Mouse (Mus musculus): ENCODE measurements around the gene Thoc7. TPM values are rescaled to one million over a fixed set of nuclear protein-coding genes. Genes with fewer than 3 reads are reported as not detected.
A peak's percentile ranks its signal among the peaks of the same experiment; 100 is the strongest.

Thoc7 gene
- total RNA-seq, 2 experiments from 2014 or later: 115 TPM

DNA sequence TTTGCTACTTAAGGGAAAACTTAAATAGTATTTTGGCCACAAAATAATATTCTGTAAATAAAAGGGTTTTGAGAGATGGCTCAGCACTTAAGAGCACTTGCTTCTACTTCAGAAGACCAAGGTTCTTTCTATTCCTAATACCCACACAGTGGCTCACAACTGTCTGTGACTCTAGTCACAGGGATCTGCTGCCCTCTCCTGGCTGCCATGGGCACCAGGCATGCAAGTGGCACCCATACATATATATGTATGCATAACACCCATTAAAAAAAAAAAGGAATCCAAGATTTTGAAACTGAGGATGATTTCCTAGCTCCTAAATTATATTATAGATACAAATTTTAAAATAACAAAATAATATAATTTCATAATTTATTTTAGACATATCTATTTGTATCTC lies 11.3 kb downstream of the Thoc7 start:
- intact Hi-C loops (cut with DNase I): no loop called here
- DNase-seq (ENCODE audit: extremely low spot score in 1 of 2, low spot score in 2 of 2): peak in 1 of 2 experiments; percentile 36

DNA sequence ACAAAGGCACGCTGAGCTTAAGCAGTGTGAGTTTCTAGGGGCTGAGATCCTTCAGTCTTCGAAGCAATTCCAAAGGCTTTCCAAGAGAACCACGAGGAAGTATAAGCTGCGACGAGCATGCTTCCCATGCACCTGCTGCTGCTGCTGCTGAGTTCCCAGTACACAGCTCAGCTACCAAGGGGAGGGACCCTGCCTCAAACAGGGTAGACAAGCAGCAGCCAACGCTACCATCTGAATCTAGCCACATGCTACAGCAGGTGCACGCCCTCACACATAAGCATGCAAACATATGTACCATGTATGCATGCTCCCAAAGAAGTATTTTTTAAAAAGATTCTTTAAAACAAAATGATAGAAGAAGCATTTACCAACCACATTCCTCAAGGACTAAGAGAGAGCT lies 13.3 kb downstream of the Thoc7 start:
- DNase-seq (ENCODE audit: extremely low spot score in 1 of 2, low spot score in 2 of 2): no peak
- intact Hi-C loops (cut with DNase I): loop anchor here (5.0 kb wide), 1 partner anchor 154 kb away; no protein-coding TSS in a partner anchor

DNA sequence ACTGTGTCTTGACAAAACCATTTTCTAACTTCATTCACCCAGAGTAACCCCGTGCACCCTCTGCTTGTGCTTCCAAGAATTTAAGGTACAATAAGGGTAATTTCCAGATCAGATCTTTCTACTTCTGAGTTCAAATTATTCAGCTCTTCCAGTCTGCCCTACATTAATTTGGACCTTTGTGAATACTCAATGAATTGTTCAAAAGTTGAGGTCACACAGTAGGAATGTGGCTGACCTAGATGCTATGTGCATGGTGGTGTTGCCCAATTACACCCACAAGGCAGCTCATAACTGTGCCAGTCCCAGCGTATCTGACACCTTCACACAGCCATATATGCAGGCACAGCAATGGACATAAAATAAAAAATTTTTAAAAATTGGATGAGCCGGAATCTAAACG lies 17.0 kb downstream of the Thoc7 start:
- intact Hi-C loops (cut with DNase I): loop anchor here (5.0 kb wide), 1 partner anchor 158 kb away; no protein-coding TSS in a partner anchor

DNA sequence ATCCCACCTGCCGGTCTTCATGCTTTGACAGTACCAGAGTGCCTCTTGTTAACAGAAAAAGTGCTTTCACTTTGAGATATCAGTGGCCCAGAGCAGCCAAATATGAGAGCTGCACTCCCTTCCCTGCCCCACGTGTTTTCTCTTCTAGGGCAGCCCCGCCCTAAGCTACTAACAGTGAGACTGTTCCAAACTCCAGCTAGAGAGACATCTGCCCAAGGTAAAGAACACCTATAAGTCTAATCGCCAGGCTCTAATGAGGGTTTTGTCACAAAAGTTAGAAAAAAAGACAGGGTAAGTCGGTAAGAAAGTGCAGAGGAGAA lies 27.6 kb downstream of the Thoc7 start:
- intact Hi-C loops (cut with DNase I): no loop called here

More for the DNA sequence above, 17.0 kb downstream of the Thoc7 start:
- DNase-seq (ENCODE audit: extremely low spot score in 1 of 2, low spot score in 2 of 2): no peak

DNA sequence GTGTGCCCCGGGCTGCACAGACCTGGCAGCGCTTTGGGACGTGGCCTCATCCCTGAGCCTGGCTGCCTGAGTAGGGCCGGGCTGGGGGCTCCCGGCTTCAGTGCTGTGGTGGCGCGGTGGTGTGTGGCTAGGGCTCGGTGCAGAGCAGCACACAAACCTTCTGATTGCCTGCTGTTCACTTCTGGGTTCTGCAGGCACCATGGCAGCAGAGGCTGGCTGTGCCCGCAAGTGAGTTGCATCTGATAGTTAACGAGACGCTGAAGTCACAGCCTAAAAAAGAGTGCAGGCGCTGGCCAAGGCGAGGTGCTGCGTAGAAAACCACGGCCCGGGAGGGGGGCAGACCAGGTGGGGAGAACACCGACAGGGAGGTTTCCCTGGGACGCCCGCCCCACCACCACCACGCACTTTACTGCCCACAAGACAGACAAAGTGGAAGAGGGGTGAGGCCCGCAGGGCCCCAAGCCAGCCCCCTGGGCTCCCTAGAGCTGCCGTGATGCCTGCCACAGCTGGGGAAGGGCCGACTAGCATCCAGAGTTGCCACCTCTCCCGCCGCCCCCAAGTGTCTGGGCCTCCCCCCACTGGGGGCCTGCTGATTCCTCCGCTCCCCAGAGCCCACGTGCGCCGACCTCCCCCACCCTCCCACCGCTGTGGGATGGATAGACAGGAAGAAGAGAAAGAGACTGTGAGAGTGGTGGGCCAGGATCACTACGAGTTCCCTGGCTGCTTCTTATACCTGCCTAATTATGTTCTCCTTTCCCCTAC lies 28.2 kb downstream of the Thoc7 start:
- no peak for DNase-seq (ENCODE audit: extremely low spot score in 1 of 2, low spot score in 2 of 2)
- intact Hi-C loops (cut with DNase I): no loop called here

More for the DNA sequence above, 27.6 kb downstream of the Thoc7 start:
- DNase-seq (ENCODE audit: extremely low spot score in 1 of 2, low spot score in 2 of 2): no peak

DNA sequence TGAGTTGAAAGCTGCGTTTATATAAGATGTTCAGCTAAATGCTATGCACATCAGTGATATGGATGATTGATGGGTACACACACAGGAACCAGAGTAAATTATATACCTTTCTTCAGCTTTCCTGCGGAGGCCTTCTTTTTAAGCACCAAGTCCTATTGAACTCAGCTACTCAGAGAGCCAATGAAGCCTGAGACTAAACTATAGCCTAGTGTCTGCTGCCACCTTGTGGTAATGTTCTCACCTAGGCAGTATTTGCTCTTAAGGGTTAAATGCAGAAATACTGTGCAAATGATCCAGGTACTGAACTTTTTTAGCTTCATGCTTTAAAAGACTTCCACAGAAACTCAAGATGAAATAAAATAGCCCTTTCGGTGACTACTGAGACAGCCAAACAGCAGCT lies 44.0 kb downstream of the Thoc7 start:
- DNase-seq (ENCODE audit: extremely low spot score in 1 of 2, low spot score in 2 of 2): peak; percentile 62 to 80
- intact Hi-C loops (cut with DNase I): loop anchor here (2.0 to 10.0 kb wide), 2 partner anchors 561 to 703 kb away; no protein-coding TSS in a partner anchor

DNA sequence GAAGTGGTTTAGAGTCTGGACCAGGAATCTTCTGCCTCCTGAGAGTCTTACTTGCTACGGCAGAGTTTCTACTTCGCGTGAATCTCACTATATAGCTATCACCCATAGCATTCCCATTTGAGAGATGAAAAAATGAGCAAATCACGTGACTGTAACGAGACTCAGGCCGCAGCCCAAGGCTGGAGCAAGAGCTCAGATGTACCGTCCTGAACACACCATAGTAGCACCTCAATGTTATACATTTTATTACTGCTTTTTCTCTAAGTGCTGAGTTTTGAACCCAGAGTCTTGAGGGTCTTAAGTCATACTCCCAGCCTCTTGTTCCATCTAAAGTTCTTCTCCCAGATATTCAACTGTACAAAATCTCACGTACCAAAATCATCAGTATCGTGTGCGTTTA lies 44.4 kb downstream of the Thoc7 start:
- no peak for DNase-seq (ENCODE audit: extremely low spot score in 1 of 2, low spot score in 2 of 2)
- intact Hi-C loops (cut with DNase I): loop anchor here (2.0 to 10.0 kb wide), 2 partner anchors 560 to 702 kb away; no protein-coding TSS in a partner anchor

DNA sequence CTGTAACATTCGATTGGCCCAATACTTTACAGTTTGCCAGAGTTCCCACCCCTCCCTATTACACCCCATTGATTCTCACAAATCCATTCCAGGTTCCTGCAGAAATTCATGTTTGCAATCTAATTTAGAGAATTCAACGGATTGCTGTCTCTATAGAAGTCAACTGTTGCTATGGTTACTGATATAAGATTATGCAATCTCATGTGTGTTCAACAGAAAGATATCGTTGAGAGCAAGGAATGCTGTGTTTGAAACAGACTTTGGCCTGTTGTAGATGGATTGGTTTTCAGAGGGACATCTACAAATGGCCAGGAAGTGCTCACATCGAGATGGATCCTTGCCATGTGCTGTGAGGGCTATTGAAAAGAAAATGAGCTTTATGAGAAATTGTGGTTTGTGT lies 46.4 kb downstream of the Thoc7 start:
- no peak for DNase-seq (ENCODE audit: extremely low spot score in 1 of 2, low spot score in 2 of 2)
- intact Hi-C loops (cut with DNase I): loop anchor here (10.0 kb wide), 1 partner anchor 700 kb away; no protein-coding TSS in a partner anchor

DNA sequence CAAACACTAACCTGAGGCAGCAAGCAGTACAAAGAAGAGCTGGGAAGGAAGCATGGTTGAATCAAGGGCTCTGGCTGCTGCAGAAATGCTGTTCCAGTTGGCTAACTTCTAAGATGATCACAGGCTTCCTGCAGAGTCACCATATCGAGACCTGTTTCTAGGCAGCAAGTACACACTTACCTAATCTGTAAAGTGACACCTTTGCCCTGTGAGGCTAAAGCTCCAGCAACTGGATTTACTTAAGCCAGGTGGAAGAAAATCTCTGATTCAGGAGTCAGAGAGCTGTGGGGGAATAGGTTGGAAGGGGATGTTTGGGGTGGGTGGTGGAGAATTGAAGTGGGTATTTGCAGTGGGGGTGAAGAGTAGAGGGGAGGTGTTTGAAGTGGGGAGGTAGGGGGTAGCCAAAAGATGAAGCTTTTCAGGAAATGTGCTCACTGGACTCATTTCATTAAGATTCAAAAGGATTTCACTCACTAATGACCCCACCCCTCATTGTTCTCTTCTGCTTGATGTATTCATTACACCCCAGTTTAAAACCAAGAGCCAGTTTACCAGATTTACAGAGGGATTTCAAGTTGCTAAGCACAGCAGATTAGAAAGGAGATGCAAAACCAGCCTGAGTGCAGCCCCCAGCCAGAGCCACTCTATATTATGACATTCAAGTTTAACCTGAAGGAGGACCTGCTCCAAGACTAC lies 47.1 kb downstream of the Thoc7 start, which contains the start of gene Gm281:
Gm281 (minus strand) TSS at position 92 of the 696 bp plus-strand sequence.
- intact Hi-C loops (cut with DNase I): loop anchor here (10.0 kb wide), 1 partner anchor 700 kb away; no protein-coding TSS in a partner anchor
- DNase-seq (ENCODE audit: extremely low spot score in 1 of 2, low spot score in 2 of 2): no peak

DNA sequence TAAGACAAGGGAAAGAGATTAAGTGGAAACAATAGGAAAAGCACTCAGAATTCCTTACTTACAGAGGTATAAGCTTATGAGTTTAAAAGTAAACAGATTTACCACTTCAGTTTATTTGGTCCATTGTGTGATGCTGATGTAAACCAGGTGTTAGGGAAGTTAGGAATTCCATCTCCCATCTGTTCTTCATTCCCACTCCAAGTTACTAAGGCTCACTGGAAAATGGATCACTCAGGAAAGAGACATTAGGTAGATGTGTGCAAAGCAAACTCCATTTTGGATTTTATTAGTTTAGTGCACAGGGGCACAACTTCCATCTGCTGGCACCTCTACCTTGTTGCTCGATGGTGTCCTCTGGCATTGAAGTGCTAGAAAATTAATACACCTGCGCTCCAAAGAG lies 51.5 kb downstream of the Thoc7 start:
- intact Hi-C loops (cut with DNase I): loop anchor here (10.0 kb wide), 1 partner anchor 695 kb away; no protein-coding TSS in a partner anchor
- no peak for DNase-seq (ENCODE audit: extremely low spot score in 1 of 2, low spot score in 2 of 2)

DNA sequence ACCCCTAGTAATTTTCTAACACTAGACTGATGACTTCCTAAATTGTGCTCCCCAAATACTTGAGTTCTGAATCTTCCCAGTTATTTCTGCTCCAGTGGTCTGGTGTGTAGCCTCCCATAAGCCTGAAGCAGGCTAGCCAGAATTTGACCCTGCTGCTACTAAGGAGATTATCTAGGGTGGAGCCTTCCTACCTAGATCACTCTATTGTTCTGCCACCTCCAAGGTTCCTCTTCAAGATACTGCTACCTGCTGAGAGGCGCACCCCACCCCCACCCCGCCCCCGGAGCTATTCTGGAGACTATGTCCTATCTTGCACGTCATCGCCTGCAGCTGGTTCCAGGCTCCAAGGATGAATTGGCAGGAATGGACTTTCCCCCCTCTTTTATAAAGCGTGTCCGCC lies 54.5 kb downstream of the Thoc7 start:
- intact Hi-C loops (cut with DNase I): no loop called here
- DNase-seq (ENCODE audit: extremely low spot score in 1 of 2, low spot score in 2 of 2): no peak

DNA sequence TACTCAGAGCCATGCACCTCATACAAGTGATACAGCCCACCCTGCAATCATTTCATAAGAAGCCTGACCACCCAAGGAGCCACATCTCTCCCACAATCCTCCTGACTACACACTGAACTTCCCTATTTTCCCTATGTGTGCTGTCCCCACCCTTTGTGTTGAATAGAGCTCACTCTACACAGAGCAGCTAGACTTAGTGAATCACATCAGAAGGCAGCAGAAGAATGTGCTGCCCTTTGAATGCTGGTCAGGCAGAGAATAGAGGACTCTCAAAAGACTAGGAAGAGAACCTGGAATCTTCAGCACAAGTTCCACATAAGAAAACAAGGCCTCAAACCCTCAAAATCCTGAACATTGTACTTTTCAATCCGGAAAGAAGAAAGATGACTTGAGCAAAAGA lies 55.2 kb downstream of the Thoc7 start:
- intact Hi-C loops (cut with DNase I): no loop called here
- no peak for DNase-seq (ENCODE audit: extremely low spot score in 1 of 2, low spot score in 2 of 2)

DNA sequence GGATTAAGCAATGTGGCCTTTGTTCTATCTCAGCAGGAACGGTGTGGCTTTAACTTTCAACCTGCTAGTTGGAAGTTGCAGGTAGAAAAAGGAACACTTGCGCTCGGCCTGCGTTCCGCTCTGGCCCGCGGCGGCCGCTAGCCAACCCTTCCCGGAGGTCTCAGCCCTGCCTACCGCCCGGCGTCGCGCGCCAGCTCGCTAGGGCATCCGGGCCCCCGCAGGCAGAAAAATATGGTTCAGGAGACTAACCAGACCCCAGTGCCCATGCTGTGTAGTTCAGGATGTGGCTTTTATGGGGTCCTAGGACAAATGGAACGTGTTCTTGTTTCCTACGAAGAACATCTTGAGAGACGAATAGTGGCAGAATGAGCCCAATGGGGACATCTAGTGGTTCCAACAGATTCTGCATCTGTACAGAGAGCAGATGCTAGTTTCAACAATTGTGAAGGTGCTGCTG lies 60.0 kb downstream of the Thoc7 start:
- peak; percentile 44 to 56 for DNase-seq (ENCODE audit: extremely low spot score in 1 of 2, low spot score in 2 of 2)
- intact Hi-C loops (cut with DNase I): loop anchor here (2.0 to 5.0 kb wide), 2 partner anchors 444 to 545 kb away; no protein-coding TSS in a partner anchor

Other genes with a start within 250 kb of the Thoc7 start
- gene Gm281, start 47.4 kb downstream of the Thoc7 start, total RNA-seq (2021): not detected
- gene Atxn7, start 412 bp downstream of the Thoc7 start, total RNA-seq (2021): 10 to 100 TPM; 15.3 to 16.8 TPM
- gene Psmd6, start 159.1 kb upstream of the Thoc7 start, total RNA-seq (2021): 100 to 1,000 TPM; 124 to 127 TPM
- gene Olfr720, start 225.0 kb upstream of the Thoc7 start, total RNA-seq (2021): not detected